8 mouse cellular contexts compared by ENCODE assay signal in genomic region chr3:96269511-96270474, GRCm38 (mm10). TPM values are rescaled to one million over a fixed set of nuclear protein-coding genes. Genes with fewer than 3 reads are reported as not detected.
DNase-seq lines count a peak whose midpoint lies in the region; ATAC-seq lines count a peak whose summit lies in the region.

Gene Hist2h2bb, plus strand, starts transcription at chr3:96269752.

- peaks cover 6% of the 10 kb centered on the region for H3K4me1 ChIP-seq in hindbrain, embryonic 12.5 days

- no peaks in the 10 kb centered on the region for H3K36me3 ChIP-seq in hindbrain, embryonic 12.5 days

- peak within 1 kb of the TSS; percentile 96 for H3K27ac ChIP-seq in hindbrain, embryonic 12.5 days

- peak within 1 kb of the TSS; percentile 81 for H3K4me2 ChIP-seq in hindbrain, embryonic 12.5 days (replicated peaks)

- no peaks in the 10 kb centered on the region for H3K9me3 ChIP-seq in hindbrain, embryonic 12.5 days (replicated peaks)

- peak within 1 kb of the TSS; percentile 49 for H3K4me3 ChIP-seq in hindbrain, embryonic 12.5 days

- no peaks in the 10 kb centered on the region for H3K27me3 ChIP-seq in hindbrain, embryonic 12.5 days

- H3K9ac ChIP-seq in hindbrain, embryonic 12.5 days, result peak within 1 kb of the TSS; percentile 79

- peak; percentile 91 for DNase-seq in Muller cell, postnatal 12 days (ENCODE audit: inconsistent ontology term)
- DNase-seq in cerebellum, adult 9-11 months, result peak; percentile 97
- DNase-seq in frontal cortex, postnatal 10 days (ENCODE audit: low spot score in 2 of 2), result peak; percentile 91
- peak; percentile 92 to 97 for DNase-seq in layer of hippocampus, postnatal 14 days (ENCODE audit: low spot score in 2 of 2)
- peak; percentile 88 for DNase-seq in lung, postnatal 14 days
- DNase-seq in retina, adult 2 months (ENCODE audit: low read depth, low spot score), result peak; percentile 86
- DNase-seq in thymus, postnatal 36 days, result peak; percentile 90 to 93

- ATAC-seq in hindbrain, embryonic 12.5 days (ENCODE audit: low FRiP score), result peak; percentile 95

- under 1% methylated on average over 45 of the region's 45 CpGs for WGBS in hindbrain, embryonic 12.5 days

RNA-seq across cellular contexts. Expression of gene Hist2h2bb, which starts in this region (rescaled TPM):
- 8.6 and 14.4 TPM in 2 replicates for polyA plus RNA-seq in hindbrain, embryonic 12.5 days (2016; fragmentation: Nextera tagmentation; extraction: Ambion mirVana)
- total RNA-seq in layer of hippocampus, postnatal 14 days (2021), result 100 to 1,000 TPM; 133 to 147 TPM

Comparison
In these comparisons a context has a peak if more than half of its experiments do, and no peak if none do; other contexts are left out.
1. Peak in every context shown above with its lines: DNase-seq, ATAC-seq, H3K4me3 ChIP-seq and H3K27ac ChIP-seq.